Comparison of ENCODE assay signal across 8 mouse cellular contexts in genomic region chr2:162948221-162948620, GRCm38 (mm10). TPM values are rescaled to one million over a fixed set of nuclear protein-coding genes. Genes with fewer than 3 reads are reported as not detected.
DNase-seq lines count a peak whose midpoint lies in the region; ATAC-seq lines count a peak whose summit lies in the region.

No protein-coding gene starts in this region.

- peaks cover 13% of the 10 kb centered on the region for H3K4me1 ChIP-seq in kidney, embryonic 15.5 days
- no peaks in the 10 kb centered on the region; the same call in 1 of the 2 replicates for H3K4me1 ChIP-seq in embryonic facial prominence, embryonic 14.5 days (ENCODE audit: control insufficient read depth, insufficient read depth, low read length)
- peaks cover 3% of the 10 kb centered on the region; the same call in 1 of the 2 replicates for H3K4me1 ChIP-seq in intestine, embryonic 16.5 days (ENCODE audit: control insufficient read depth, insufficient read depth, low read length)
- H3K4me1 ChIP-seq in neural tube, embryonic 12.5 days = peaks cover 8% of the 10 kb centered on the region

- H3K36me3 ChIP-seq in kidney, embryonic 15.5 days = no peaks in the 10 kb centered on the region
- no peaks in the 10 kb centered on the region for H3K36me3 ChIP-seq in embryonic facial prominence, embryonic 14.5 days (ENCODE audit: control insufficient read depth, insufficient read depth, low read length)
- H3K36me3 ChIP-seq in intestine, embryonic 16.5 days (ENCODE audit: control insufficient read depth, insufficient read depth, low read length) = no peaks in the 10 kb centered on the region
- H3K36me3 ChIP-seq in neural tube, embryonic 12.5 days = no peaks in the 10 kb centered on the region

- ATAC-seq in kidney, embryonic 15.5 days (replicated peaks; ENCODE audit: low FRiP score) = 0 out of 2 replicates have a peak, but pooled peaks have one; percentile 11
- no peak for ATAC-seq in embryonic facial prominence, embryonic 14.5 days (ENCODE audit: low read depth)
- peak; percentile 20; the same call in 1 of the 2 replicates for ATAC-seq in intestine, embryonic 16.5 days
- ATAC-seq in neural tube, embryonic 12.5 days (ENCODE audit: low FRiP score, low read depth) = no peak
- no peak for ATAC-seq in granulocyte monocyte progenitor cell, adult 5-6 weeks (replicated peaks; ENCODE audit: poor library complexity, severe bottlenecking)

- no peak for DNase-seq in kidney, adult 18-20 months
- DNase-seq in embryonic facial prominence, embryonic 14.5 days (ENCODE audit: low spot score) = no peak
- DNase-seq in layer of hippocampus, postnatal 25 days (ENCODE audit: extremely low spot score in 1 of 2, low spot score in 1 of 2) = no peak
- DNase-seq in frontal cortex, postnatal 10 days (ENCODE audit: low spot score in 2 of 2) = no peak

- 61% methylated on average over 14 of the region's 14 CpGs for WGBS in kidney, embryonic 15.5 days
- 69% methylated on average over 14 of the region's 14 CpGs for WGBS in embryonic facial prominence, embryonic 14.5 days
- 58% methylated on average over 14 of the region's 14 CpGs for WGBS in intestine, embryonic 16.5 days
- WGBS in neural tube, embryonic 12.5 days = 63% methylated on average over 14 of the region's 14 CpGs

- no peak overlapping the region for H3K27ac ChIP-seq in kidney, embryonic 15.5 days
- H3K27ac ChIP-seq in embryonic facial prominence, embryonic 14.5 days (replicated peaks; ENCODE audit: low read depth, low read length) = no peak overlapping the region
- no peak overlapping the region for H3K27ac ChIP-seq in intestine, embryonic 16.5 days (ENCODE audit: low read length)
- H3K27ac ChIP-seq in neural tube, embryonic 12.5 days = no peak overlapping the region

- H3K9me3 ChIP-seq in kidney, embryonic 15.5 days (replicated peaks) = no peaks in the 10 kb centered on the region
- H3K9me3 ChIP-seq in embryonic facial prominence, embryonic 14.5 days (ENCODE audit: control insufficient read depth, low read length) = no peaks in the 10 kb centered on the region
- H3K9me3 ChIP-seq in intestine, embryonic 16.5 days (ENCODE audit: control insufficient read depth, low read length) = no peaks in the 10 kb centered on the region
- H3K9me3 ChIP-seq in neural tube, embryonic 12.5 days = no peaks in the 10 kb centered on the region

- no peak overlapping the region for H3K9ac ChIP-seq in kidney, embryonic 15.5 days
- H3K9ac ChIP-seq in embryonic facial prominence, embryonic 14.5 days (ENCODE audit: low read depth, low read length) = 0 out of 2 replicates have a peak overlapping the region, but pooled peaks have one; percentile 25
- peak overlapping the region; percentile 33; the same call in 1 of the 2 replicates for H3K9ac ChIP-seq in intestine, embryonic 16.5 days (ENCODE audit: low read depth, low read length)
- no peak overlapping the region for H3K9ac ChIP-seq in neural tube, embryonic 12.5 days

- peak overlapping the region; percentile 58 for H3K4me2 ChIP-seq in kidney, embryonic 15.5 days
- peak overlapping the region; percentile 46 for H3K4me2 ChIP-seq in embryonic facial prominence, embryonic 14.5 days (ENCODE audit: low read depth, low read length)
- H3K4me2 ChIP-seq in intestine, embryonic 16.5 days (ENCODE audit: low read depth, low read length) = peak overlapping the region; percentile 45
- peak overlapping the region; percentile 42 for H3K4me2 ChIP-seq in neural tube, embryonic 12.5 days (replicated peaks)

- peak overlapping the region; percentile 28 for H3K4me3 ChIP-seq in kidney, embryonic 15.5 days (replicated peaks)
- H3K4me3 ChIP-seq in embryonic facial prominence, embryonic 14.5 days (ENCODE audit: low read depth, low read length) = peak overlapping the region; percentile 14
- H3K4me3 ChIP-seq in intestine, embryonic 16.5 days (ENCODE audit: low read length) = peak overlapping the region; percentile 30
- H3K4me3 ChIP-seq in neural tube, embryonic 12.5 days = no peak overlapping the region

- H3K27me3 ChIP-seq in kidney, embryonic 15.5 days = peaks cover 17% of the 10 kb centered on the region
- peaks cover 12% of the 10 kb centered on the region for H3K27me3 ChIP-seq in embryonic facial prominence, embryonic 14.5 days (replicated peaks; ENCODE audit: control insufficient read depth, insufficient read depth, low read length)
- peaks cover 4% of the 10 kb centered on the region; the same call in 1 of the 2 replicates for H3K27me3 ChIP-seq in intestine, embryonic 16.5 days (replicated peaks; ENCODE audit: control insufficient read depth, insufficient read depth, low read length)
- peaks cover 11% of the 10 kb centered on the region for H3K27me3 ChIP-seq in neural tube, embryonic 12.5 days (replicated peaks)

RNA-seq across cellular contexts. Expression of gene L3mbtl1, which starts 4.9 kb away (rescaled TPM):
- 0.13 and 0.48 TPM in 2 replicates for polyA plus RNA-seq in kidney, embryonic 15.5 days (2015; fragmentation: Nextera tagmentation; extraction: Ambion mirVana)
- 0.25 and 0.54 TPM in 2 replicates for polyA plus RNA-seq in embryonic facial prominence, embryonic 14.5 days (2014; fragmentation: Nextera tagmentation; extraction: Ambion mirVana)
- polyA plus RNA-seq in intestine, embryonic 16.5 days (2015; fragmentation: Nextera tagmentation; extraction: Ambion mirVana) = 0.09 TPM in 2 replicates
- polyA plus RNA-seq in neural tube, embryonic 12.5 days (2016; fragmentation: Nextera tagmentation; extraction: Ambion mirVana) = 0.28 and 0.49 TPM in 2 replicates
- total RNA-seq in layer of hippocampus, postnatal 25 days (2021) = 10 to 100 TPM; 10.3 to 15.7 TPM
- not detected in 2 replicates for total RNA-seq in granulocyte monocyte progenitor cell, adult 5-6 weeks (2014; fragmentation: Nextera tagmentation)
- not detected in 2 replicates for total RNA-seq in granulocyte monocyte progenitor cell, adult 5-6 weeks (2017)

RNA-seq across cellular contexts. Expression of gene Srsf6, which starts 16.9 kb away (rescaled TPM):
- polyA plus RNA-seq in kidney, embryonic 15.5 days (2015; fragmentation: Nextera tagmentation; extraction: Ambion mirVana) = 218 and 221 TPM in 2 replicates
- 173 and 201 TPM in 2 replicates for polyA plus RNA-seq in embryonic facial prominence, embryonic 14.5 days (2014; fragmentation: Nextera tagmentation; extraction: Ambion mirVana)
- polyA plus RNA-seq in intestine, embryonic 16.5 days (2015; fragmentation: Nextera tagmentation; extraction: Ambion mirVana) = 156 and 159 TPM in 2 replicates
- polyA plus RNA-seq in neural tube, embryonic 12.5 days (2016; fragmentation: Nextera tagmentation; extraction: Ambion mirVana) = 222 and 241 TPM in 2 replicates
- 100 to 1,000 TPM in 1 of 2 experiments, 10 to 100 TPM in 1; 95.3 to 111 TPM for total RNA-seq in layer of hippocampus, postnatal 25 days (2021)
- total RNA-seq in granulocyte monocyte progenitor cell, adult 5-6 weeks (2014; fragmentation: Nextera tagmentation) = 240 and 262 TPM in 2 replicates
- total RNA-seq in granulocyte monocyte progenitor cell, adult 5-6 weeks (2017) = 224 and 259 TPM in 2 replicates

RNA-seq across cellular contexts. Expression of gene Sgk2, which starts 38.9 kb away (rescaled TPM):
- polyA plus RNA-seq in kidney, embryonic 15.5 days (2015; fragmentation: Nextera tagmentation; extraction: Ambion mirVana) = 5.9 and 7.3 TPM in 2 replicates
- polyA plus RNA-seq in embryonic facial prominence, embryonic 14.5 days (2014; fragmentation: Nextera tagmentation; extraction: Ambion mirVana) = not detected in 2 replicates
- 1.2 and 2.1 TPM in 2 replicates for polyA plus RNA-seq in intestine, embryonic 16.5 days (2015; fragmentation: Nextera tagmentation; extraction: Ambion mirVana)
- polyA plus RNA-seq in neural tube, embryonic 12.5 days (2016; fragmentation: Nextera tagmentation; extraction: Ambion mirVana) = 0.08 TPM in 1 of 2 replicates, not detected in the other
- 1 to 10 TPM; 1.8 to 3.0 TPM for total RNA-seq in layer of hippocampus, postnatal 25 days (2021)
- total RNA-seq in granulocyte monocyte progenitor cell, adult 5-6 weeks (2014; fragmentation: Nextera tagmentation) = not detected in 2 replicates
- not detected in 2 replicates for total RNA-seq in granulocyte monocyte progenitor cell, adult 5-6 weeks (2017)

Comparison
In these comparisons a context has a peak if more than half of its experiments do, and no peak if none do; other contexts are left out.
1. ATAC-seq: peak in kidney, embryonic 15.5 days (single experiment) and intestine, embryonic 16.5 days (single experiment); none in embryonic facial prominence, embryonic 14.5 days (single experiment), neural tube, embryonic 12.5 days (single experiment) and granulocyte monocyte progenitor cell, adult 5-6 weeks (single experiment).
2. H3K9ac ChIP-seq: peak in embryonic facial prominence, embryonic 14.5 days (single experiment) and intestine, embryonic 16.5 days (single experiment); none in kidney, embryonic 15.5 days (single experiment) and neural tube, embryonic 12.5 days (single experiment).
3. Peak in every context shown above with its lines, with median percentiles within 50 percentile points of each other: H3K4me2 ChIP-seq.